Mouse (Mus musculus): ENCODE data around the gene Gm2115.

Gm2115 gene

DNA sequence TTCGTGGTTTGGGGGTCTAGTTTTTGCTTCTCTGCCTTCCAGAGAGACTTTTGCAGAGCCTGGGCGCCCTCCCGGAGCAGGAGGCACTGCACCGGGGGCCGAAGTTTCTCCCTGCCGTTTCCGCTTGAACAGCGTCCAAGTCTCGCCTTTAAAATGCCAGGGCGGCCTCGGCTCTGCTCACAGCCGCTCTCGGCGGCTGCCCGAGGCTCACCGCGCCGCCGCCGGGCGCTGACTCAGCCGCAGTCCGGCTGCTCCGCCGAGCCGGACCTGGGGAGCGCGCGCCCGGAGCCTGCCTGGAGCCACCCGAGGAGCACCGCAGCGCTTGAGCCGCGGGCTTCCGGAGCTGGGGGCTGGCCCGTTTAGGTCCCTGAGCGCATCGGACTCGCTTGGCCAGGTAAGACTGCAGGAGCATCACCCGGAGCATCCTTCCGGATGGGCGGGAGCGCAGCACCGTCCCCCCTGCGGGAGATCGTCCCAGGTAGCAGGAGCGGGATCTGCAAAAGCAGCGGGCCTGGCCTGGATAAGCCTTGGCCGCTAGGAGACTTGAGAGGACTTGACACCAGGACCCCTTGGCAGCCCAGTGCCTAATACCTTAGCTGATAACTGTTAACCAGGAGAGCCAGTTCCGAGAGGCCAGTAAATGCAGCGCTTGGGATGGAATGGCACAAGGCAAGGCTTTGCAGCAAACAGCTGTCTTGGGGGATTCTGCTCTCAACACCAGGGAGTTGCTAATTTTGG, at the start of gene Gm2115:
Gene Gm2115 (plus strand): TSS at position 159 of the 738 bp plus-strand sequence.
- no peak for DNase-seq (ENCODE audit: low spot score in 2 of 2)

DNA sequence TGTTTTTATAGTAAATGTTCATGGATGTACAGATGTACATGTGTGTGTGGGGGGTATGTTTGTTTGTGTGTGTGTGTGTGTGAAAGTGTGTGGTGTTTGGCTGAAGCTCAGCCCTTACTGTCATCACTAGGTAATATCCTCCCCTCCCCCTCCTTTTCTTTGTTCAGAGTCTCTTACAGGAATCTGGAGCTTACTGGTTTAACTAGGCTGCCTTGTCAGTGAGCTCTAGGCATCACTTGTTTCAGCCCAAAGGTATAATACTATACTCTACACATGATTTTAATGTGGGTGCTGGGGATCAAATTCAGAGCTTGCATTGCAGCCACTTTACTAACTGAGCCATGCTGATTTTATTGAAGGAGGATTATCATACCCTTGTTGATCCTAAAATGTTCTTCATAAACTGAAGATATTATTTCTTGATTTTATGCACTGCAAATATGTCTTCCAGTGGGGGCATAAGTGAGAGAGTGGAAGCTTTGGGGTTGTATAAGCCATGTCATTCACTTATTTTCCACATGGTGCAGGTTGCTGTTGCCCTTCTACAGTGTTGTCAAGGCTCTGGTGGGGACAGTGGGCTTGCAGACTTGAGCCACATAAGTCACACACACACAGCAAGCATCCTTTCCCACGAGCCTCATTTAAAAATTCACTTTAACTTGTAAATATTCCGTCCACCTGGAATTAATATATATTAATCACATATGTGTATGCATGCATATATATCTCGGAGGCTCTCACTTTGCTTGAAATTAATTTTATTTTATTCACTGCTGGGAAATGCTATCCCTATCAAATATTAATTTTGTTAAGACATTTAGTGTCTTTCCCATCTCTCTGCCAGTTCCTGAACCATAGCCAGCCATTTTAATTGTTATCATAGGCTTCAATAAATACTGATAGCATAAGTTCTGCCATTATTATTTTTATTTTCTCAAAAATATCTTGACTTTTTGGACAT, 45.0 kb upstream of the Gm2115 start:
- DNase-seq (ENCODE audit: low spot score in 2 of 2) = no peak

DNA sequence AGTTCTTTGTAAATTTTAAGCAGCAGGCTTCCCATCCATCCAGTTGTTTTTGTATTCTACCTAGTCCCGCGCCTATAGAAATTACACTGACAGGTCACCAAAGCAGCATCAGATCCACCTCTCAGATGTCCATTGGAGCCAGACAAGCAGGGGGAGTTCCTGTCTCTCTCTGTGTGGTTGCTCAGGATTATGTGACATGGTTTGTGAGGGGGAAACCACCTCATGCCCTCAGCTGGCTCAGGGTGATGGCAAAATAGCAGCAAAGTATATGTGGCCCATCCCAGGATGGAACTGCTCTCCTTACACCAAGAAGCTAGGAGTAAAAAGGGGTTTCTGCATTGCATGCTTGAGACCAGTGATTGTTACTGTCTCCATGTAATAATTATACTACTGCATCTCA, 42.3 kb upstream of the Gm2115 start:
- DNase-seq (ENCODE audit: low spot score in 2 of 2) = no peak

DNA sequence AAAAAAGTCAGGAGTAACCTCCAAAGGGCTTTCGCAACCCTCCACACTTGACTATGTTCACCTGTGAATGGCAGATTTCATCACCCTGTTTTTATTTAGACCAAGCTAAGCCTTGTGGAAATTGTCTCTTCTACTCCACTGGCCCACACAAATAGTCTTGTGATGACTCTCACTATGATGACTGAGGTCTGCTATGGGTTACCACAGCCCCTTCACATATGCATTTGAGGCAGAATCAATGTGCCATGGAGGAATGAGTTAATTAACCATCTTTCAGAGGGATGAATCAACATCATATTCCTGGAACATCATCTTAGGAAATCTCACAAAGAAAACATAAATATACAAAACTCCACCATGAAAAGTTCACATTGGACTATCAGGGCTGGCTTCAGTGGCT, 25.6 kb upstream of the Gm2115 start:
- no peak for DNase-seq (ENCODE audit: low spot score in 2 of 2)

DNA sequence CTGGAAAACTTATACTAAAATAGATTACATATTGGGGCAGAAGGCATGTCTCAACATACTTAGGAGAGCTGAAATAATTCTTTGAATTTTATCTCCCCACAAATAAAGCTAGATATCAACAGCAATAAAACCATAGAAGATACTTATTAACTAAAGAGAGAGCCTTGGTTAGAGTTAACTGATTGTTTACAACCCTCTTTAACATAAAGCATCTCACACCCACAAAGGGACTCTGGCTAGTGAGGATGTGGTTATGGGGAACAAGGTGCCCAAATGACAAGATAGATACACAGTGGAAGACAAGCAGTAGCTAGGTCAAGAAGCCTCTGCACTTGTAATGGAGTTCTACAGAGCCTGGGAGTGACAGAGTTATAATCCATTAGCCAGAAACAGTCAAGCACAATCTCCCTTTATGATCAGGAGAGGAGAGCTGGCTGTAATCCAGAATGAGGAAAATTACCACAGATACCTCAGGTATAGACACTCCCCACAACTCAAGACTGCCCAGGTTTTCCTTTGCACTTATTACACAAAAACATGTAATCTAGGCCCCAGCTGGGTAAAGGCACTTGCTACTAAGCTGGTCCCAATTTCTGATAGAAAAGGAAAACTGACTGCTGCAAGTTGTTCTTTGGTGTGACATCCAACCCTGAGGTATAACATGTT, 10.1 kb upstream of the Gm2115 start:
- no peak for DNase-seq (ENCODE audit: low spot score in 2 of 2)

DNA sequence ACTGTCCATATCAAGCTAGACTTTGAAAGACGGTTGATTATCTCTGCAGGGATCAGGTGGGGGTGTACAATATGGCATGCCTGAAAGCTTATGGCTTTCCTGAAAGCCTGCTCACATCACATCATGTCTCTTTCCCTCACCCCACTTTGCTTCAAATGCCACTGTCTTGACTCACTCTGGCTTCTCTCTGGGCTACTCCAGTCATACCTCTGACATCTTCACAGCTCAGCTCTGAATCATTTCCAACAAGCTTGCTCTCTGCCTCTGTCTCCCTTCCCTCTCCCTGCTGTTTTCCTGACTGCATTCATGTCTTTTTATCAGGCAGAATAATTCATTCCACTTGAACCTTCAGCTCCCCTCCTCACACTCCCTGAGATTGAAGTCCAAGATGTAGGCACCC, 7.4 kb upstream of the Gm2115 start:
- no peak for DNase-seq (ENCODE audit: low spot score in 2 of 2)

DNA sequence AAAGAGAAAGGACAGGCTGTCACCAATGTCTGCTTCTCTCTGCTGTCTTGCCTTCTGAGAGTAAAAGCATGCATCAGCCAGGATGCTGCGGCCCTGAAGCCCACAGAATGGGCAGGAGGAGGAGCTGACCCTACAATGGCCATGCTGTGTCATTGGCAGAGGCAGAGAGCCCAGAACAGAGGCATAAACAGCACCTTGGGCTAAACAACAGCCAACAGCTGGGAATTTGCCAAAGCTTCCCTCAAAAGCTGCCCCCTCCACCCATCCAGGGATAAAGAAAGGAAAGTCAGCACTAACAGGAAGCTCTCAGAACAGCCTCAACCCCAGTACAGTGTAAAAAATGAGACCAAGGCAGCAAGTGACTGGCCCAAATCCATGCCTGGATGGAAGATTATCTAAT, 6.3 kb upstream of the Gm2115 start:
- no peak for DNase-seq (ENCODE audit: low spot score in 2 of 2)

DNA sequence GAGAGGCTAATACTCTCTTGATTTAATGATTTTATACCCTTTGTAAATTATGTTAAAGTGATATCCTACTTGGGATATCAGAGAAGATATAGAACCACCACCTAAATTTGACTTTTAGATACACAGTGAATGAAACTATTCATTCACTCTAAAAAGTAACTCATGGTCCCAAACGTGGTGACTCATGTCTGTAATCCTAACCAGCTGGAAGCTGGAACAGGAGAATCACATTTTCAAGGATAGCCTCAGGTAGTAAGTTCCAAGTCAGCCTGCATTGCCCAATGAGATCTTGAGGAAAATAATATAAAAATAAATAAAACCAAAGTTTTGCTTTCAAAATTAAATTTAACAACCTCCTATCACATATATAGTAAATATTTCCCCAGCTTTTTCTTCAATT, 2.6 kb upstream of the Gm2115 start:
- no peak for DNase-seq (ENCODE audit: low spot score in 2 of 2)

DNA sequence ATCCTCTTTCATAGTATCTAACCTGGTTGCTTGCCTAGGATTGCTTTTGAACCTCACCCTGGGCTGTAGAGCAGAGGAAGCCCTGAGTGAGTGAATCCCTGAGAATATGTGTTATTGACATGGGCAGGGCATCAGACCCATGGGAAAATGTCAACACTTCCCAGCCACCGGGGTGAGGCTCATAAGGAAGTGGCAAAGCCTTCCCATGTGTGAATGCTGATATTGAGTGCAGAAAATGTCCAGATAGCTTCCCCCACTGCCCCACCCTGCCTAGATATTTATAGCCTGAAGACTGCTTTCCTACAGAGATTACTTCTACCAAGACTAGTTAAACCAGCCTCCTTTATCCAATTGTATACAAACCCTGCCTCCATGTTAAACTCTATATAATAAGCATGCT, 4.0 kb downstream of the Gm2115 start:
- no peak for DNase-seq (ENCODE audit: low spot score in 2 of 2)

DNA sequence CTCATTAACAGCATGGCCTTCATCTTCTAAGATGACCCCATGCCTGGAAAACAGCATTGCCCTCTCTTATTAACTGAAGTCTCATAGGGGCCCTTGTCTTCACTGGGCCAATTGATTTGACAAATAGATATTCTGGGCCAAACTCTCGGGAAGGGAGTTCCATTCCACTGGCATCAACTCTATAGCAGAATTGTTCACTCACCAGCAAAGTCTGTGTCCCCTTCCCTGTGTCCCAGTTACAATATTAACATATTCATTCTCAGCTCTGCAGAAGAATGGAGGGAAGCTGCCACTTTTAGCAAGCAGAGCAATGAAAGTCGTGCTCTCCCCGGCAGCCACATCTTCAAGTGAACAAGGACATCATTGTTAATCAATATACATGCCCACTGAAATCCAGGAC, 5.9 kb downstream of the Gm2115 start:
- no peak for DNase-seq (ENCODE audit: low spot score in 2 of 2)

DNA sequence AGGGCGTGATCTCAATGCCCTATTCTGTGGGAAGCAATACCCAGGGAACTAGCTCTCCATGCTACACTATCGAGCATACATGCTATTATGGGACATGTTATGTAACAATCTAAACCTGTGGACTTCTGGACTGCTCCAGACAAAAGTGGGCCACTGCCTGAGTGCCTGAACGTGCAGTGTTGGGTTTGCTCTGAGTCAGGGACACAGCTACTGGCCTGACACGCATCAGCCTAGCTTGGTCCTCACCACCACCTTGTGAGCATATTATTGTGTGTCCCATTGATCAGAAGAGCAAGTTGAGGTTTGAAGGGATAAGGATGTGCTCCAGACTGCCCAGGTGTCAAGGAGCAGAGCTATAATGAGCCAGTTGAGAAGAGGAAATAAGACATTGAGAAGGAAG, 16.2 kb downstream of the Gm2115 start:
- no peak for DNase-seq (ENCODE audit: low spot score in 2 of 2)

DNA sequence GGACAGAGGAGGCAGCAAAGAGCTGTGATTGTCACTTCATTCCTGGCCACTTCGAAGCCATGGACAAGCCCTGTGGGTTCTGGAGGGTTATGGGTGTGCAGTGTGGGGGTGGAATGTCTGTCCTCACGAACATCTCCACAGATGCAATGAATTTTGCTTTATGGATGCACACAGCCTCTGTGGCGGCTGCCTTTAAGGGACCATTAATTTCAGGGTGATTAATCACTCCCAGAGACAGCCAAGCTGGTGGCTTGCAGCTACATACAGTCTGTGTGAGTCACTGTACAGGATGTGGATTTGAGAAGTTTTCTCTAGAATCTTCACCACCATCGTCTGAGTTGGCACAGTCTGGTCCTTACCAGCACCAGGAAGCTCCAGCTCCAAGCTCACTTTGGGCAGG, 17.9 kb downstream of the Gm2115 start:
- DNase-seq (ENCODE audit: low spot score in 2 of 2) = no peak

DNA sequence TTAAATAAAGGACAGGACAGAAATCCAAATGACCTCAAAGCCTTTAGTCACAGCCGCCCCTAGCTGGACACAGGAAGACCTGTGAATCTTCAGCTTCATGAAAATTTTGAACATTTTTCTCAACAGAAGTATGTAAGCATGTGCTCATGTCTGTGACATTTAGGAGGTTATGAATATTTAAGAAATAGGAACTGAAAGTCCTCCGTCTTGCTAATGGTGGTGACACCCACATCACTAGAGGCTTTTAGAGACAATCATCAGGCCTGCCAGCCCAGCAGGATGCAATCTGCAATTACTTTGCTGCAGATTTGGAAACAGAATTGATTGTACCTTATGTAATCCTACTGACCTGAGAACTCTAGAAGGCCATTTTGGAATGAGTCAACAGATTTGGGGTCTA, 22.7 kb downstream of the Gm2115 start:
- DNase-seq (ENCODE audit: low spot score in 2 of 2) = no peak

DNA sequence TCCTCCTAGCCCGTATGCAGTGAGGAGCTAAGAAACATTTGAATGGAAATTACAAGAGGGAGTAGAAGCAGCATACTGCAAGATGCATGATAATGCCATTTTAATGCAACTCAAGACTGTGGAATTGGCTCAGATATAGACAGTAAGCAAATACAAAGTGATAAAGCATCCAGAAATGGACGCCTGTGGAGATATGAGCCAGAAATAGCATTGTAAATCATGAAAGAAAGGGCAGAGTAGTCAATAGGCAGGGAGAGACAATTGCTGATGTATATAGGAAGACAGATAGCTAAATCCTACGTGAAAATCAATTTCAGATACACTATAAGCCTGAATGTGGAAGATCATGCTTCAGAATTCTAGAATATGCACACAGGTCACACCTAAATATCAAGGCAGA, 26.5 kb downstream of the Gm2115 start:
- DNase-seq (ENCODE audit: low spot score in 2 of 2) = no peak

DNA sequence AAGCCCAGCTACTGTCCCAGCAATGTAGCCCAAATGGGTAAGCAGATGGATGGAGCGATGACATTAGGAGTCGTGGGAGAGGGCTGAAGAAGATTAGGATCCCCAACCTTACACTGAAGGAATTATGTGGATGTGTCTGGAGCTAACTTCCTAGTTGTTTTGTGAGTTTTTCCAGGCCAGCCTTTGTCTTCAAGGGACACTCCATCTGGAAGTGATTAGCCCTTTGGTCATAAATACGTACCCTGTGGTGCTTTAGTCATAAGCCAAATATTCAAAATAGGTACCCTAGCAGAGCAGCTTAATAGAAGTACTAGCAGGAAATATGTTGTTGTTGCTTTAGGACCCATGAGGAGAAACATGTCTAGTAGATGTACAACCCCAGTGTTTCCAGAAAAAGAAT, 28.6 kb downstream of the Gm2115 start:
- no peak for DNase-seq (ENCODE audit: low spot score in 2 of 2)

DNA sequence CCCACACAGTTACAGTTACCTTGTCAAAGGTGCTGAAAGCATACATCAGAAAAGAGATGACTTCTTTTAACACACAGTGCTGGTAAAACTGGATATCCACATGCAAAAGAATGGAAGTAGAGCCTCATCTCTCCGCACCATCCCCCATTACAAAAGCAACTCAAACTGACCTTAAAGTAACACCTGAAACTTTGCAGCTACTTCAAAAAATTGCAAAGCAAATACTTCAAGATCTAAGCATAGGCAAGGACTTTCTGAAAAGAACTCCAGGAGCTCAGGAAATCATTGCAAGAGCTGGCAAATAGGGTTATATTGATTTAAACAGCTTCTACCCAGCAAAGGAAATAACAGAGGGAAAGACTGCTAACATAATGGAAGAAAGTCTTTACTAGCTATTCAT, 31.7 kb downstream of the Gm2115 start:
- no peak for DNase-seq (ENCODE audit: low spot score in 2 of 2)

DNA sequence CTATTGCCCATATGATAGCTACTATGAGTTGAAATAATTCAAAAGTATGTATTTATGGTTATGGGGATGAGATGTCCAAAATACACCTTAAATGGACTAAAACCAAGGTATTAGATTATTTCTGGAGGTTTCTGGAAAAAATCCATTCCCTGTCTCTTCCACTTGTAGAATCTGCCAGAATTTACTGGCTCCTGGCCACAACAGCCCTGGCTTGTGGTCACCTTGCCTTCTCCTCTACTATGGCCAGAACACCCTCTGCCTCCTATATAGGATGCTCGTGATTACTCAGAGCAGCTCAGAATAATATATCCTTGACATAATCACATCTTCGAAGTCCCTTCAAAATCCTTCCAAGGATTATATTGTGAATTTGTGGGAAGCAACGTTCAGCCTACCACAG, 35.5 kb downstream of the Gm2115 start:
- DNase-seq (ENCODE audit: low spot score in 2 of 2) = no peak

DNA sequence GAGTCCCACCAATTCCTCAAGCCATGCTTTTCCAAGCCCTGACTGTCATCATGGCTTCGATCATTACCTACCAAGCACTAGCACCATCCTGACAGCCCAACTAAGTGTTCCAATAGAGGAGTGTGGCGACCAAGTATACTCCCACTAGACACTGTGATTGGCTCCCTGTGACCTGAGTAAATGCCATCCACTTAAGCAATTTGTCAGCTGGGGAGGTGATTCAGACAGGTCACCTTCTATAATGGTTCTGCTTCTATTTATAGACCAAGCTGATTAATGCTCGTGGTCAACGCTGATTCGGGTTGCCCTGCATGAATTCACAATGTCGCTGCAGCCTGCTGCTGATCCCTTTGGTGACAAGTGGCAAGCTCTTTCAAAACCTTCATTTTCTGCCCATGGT, 37.4 kb downstream of the Gm2115 start:
- DNase-seq (ENCODE audit: low spot score in 2 of 2) = no peak

DNA sequence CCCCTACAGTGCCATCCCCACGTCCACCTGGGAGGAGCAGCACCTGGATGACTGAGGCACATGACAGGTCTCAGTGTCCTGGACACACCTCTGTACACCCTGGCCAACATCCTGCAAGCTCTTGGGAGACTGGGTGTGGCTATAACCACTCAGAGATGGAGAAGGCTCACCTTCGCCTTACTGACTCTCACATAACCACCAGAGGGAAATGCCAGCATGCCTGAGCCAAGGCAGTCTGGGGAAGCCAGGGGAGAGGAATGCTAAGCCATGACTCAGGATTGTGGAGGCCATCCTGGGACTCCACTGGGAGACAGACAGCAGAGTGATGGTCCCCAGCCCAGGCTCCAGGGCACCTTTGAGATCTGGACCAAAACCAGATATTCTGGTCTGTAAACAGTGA, 48.3 kb downstream of the Gm2115 start:
- no peak for DNase-seq (ENCODE audit: low spot score in 2 of 2)

DNA sequence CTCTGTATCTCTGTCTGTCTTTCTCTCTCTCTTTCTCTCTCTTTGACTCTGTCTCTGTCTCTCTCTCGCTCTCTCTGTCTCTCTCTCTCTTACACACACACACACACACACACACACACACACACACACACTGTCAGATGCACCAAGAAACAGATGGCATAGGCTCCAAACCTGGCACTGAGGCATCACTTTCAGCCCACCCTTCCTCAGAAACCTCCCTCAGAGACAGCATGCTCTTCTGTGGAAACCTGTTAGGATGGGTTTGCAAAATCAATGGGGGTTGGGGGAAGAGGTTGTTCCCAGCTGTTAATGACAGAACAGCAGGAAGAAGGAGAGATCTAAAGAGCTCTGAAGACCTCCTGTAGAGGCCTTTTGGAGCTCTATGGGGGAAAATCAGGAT, 50.1 kb downstream of the Gm2115 start:
- no peak for DNase-seq (ENCODE audit: low spot score in 2 of 2)

DNA sequence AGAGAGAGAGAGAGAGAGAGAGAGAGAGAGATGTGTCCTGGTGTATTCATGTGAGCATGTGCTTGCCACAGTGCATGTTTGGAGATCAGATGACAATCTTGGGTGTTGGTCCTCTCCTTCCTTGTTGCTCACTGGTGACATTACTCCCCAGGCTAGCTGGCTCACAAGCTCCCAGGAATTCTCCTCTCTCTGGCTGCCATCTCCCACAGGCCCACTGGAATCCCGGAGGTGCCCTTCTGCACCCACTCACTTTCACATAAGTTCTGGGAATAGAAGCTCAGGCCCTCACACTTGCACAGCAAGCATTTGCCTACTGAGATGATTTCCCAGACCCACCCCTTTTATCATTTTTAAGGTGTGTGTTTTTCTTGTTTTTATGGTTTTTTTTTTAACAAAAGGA, 51.0 kb downstream of the Gm2115 start:
- no peak for DNase-seq (ENCODE audit: low spot score in 2 of 2)

DNA sequence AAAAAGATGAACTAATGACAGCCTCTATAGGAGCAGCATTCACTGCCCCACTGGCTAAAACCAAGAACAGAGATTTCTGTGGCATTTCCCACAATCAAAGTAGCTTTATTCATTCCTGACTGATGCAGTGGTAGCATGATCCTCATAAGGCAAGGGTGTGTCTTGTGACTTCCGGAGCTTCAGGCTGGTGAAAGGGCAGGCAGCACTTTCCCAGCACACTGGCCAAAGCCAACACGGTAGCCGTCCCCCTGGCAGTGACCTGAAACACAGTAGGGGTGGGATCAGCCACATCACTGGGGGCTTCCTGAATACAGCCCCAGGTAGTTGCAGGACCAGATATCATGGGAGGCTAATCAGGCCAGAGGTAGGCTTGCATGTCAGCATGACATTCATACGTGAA, 56.3 kb downstream of the Gm2115 start:
- no peak for DNase-seq (ENCODE audit: low spot score in 2 of 2)

All from thymus, postnatal 10 days (tissue).